Mouse (Mus musculus) testis, adult 2 months (tissue): ENCODE data around the gene BC037034.
"Not testable (repeated sequence)": the region's sequence is repeated elsewhere in the genome, so short reads cannot be mapped to it uniquely, and the experiment has no call there.

Experiments
- CTCF ChIP-seq: fragments of 200-500 bp; IDR thresholded peaks from 2 replicates; pipeline ENCODE4 v1.5.1; 2012; ENCODE audit warnings: low read depth, mild to moderate bottlenecking, inconsistent platforms, low read length, moderate library complexity; ENCODE audit not compliant: control insufficient read depth, insufficient read depth, insufficient replicate concordance
- POLR2A ChIP-seq: fragments of 200-500 bp; IDR thresholded peaks from 2 replicates; pipeline ENCODE4 v1.6.1; 2012; ENCODE audit warnings: low read depth, mild to moderate bottlenecking, inconsistent platforms, low read length, moderate library complexity; ENCODE audit not compliant: control insufficient read depth

DNA sequence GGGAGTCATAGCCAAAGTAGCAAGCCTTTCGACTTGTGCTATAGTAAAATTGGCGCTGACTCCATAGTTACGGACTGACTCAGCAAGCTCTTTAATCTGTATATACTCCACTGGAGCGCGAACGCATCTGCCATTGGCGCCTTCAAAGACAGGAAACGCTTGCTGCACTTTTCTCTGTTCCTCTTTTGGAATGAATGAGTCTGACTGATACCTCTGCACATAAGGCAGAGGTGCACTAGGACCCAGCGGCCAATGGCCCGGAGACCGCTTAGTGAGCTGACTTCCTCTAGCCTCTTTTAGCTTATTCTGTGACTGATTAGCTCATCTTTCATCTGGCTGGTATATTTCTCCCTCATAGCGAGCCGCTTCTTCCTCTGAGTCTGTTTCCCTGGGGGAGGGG, 47.2 kb downstream of the BC037034 start:
- TF ChIP-seq CTCF, POLR2A: not testable (repeated sequence)
